Mouse (Mus musculus) heart, postnatal 25 days (tissue): ENCODE measurements around the gene Eno1. TPM values are rescaled to one million over a fixed set of nuclear protein-coding genes. Genes with fewer than 3 reads are reported as not detected.

ENCODE experiments used
- total RNA-seq, 2 experiments: library from RNA; stranded (reverse); gene quantifications; 2 replicates each; pipeline ENCODE4 v1.2.3; 2021

Eno1 gene
- total RNA-seq, 2 experiments from 2014 or later = 119 to 136 TPM

Other genes starting within 250 kb of the Eno1 start
- gene H6pd, start 227.7 kb upstream of the Eno1 start, total RNA-seq = 10 to 100 TPM; 39.8 to 45.4 TPM
- 10 to 100 TPM; 34.8 to 37.8 TPM for gene Gpr157, start 149.4 kb upstream of the Eno1 start, total RNA-seq
- under 1 TPM in 1 of 2 experiments, not detected in 1; 0.31 TPM for gene Slc2a5, start 117.4 kb upstream of the Eno1 start, total RNA-seq
- gene Slc2a7, start 87.7 kb upstream of the Eno1 start, total RNA-seq = not detected
- gene Car6, start 35.4 kb upstream of the Eno1 start, total RNA-seq = not detected
- 10 to 100 TPM; 37.8 to 51.5 TPM for gene Rere, start 44.9 kb downstream of the Eno1 start, total RNA-seq